Mouse (Mus musculus) embryonic facial prominence, embryonic 15.5 days (tissue): Measurements from ENCODE around the gene Lsm4. TPM values are rescaled to one million over a fixed set of nuclear protein-coding genes. Genes with fewer than 3 reads are reported as not detected.

ENCODE experiments used
- ATAC-seq: fragments of 200-750 bp; cut with Nextera tagmentation; 2 replicates; pipeline ENCODE4 v1.8.0; 2017; ENCODE audit warnings: low read depth, moderate TSS enrichment; ENCODE audit not compliant: insufficient number of reproducible peaks, low FRiP score, low TSS enrichment
- H3K27ac ChIP-seq: fragments of 300-500 bp; sonication (generic); replicated peaks from 2 replicates; pipeline ENCODE4 v1.5.1; 2015; ENCODE audit warnings: mild to moderate bottlenecking, inconsistent platforms
- H3K27me3 ChIP-seq: fragments of 300-500 bp; sonication (generic); 2 replicates; pipeline ENCODE4 v1.6.1; 2015; ENCODE audit warnings: inconsistent platforms
- H3K36me3 ChIP-seq: fragments of 300-500 bp; sonication (generic); 2 replicates; pipeline ENCODE4 v1.6.1; 2015; ENCODE audit warnings: mild to moderate bottlenecking, inconsistent platforms
- H3K4me1 ChIP-seq: fragments of 300-500 bp; sonication (generic); 2 replicates; pipeline ENCODE4 v1.6.1; 2015; ENCODE audit warnings: inconsistent platforms
- H3K4me2 ChIP-seq: fragments of 300-500 bp; sonication (generic); replicated peaks from 2 replicates; pipeline ENCODE4 v1.6.1; 2015; ENCODE audit warnings: mild to moderate bottlenecking, inconsistent platforms
- H3K4me3 ChIP-seq: fragments of 300-500 bp; sonication (generic); replicated peaks from 2 replicates; pipeline ENCODE4 v1.5.1; 2015; ENCODE audit warnings: mild to moderate bottlenecking, inconsistent platforms
- H3K9ac ChIP-seq: fragments of 300-500 bp; sonication (generic); 2 replicates; pipeline ENCODE4 v1.6.1; 2015; ENCODE audit warnings: inconsistent platforms
- H3K9me3 ChIP-seq: fragments of 300-500 bp; sonication (generic); replicated peaks from 2 replicates; pipeline ENCODE4 v1.6.1; 2016; ENCODE audit warnings: inconsistent platforms
- WGBS: fragments of 180-500 bp; shearing (Covaris S2); methylation state at CpG from one replicate; pipeline ENCODE4 v1.1.7; 2015; 5-methylcytosine and 5-hydroxymethylcytosine counted together
- polyA plus RNA-seq: library from polyadenylated mRNA; unstranded; fragments of >200 nt; fragmentation: Nextera tagmentation; extraction: Ambion mirVana; gene quantifications from 2 replicates; pipeline ENCODE4 v1.2.1, GENCODE M21; 2015

The Lsm4 gene
- polyA plus RNA-seq, 1 experiment from 2014 or later, result 243 TPM

GRCm38 (mm10) chr8:70664631-70665030 lies 8.4 kb upstream of the Lsm4 start:
- H3K27me3 ChIP-seq, result no peaks in the 10 kb centered on the region
- no peak for ATAC-seq
- H3K27ac ChIP-seq, result no peak overlapping the region
- no peak overlapping the region for H3K4me3 ChIP-seq
- no peak overlapping the region for H3K9ac ChIP-seq
- peaks cover 13% of the 10 kb centered on the region for H3K4me1 ChIP-seq
- WGBS, result 71% methylated on average over 3 of the region's 3 CpGs
- no peaks in the 10 kb centered on the region for H3K36me3 ChIP-seq
- H3K4me2 ChIP-seq, result no peak overlapping the region
- H3K9me3 ChIP-seq, result no peaks in the 10 kb centered on the region

GRCm38 (mm10) chr8:70665599-70665998 lies 7.4 kb upstream of the Lsm4 start:
- Histone ChIP-seq H3K4me3 (no peak overlapping the region), H3K9me3 (no peaks in the 10 kb centered on the region), H3K27me3 (no peaks in the 10 kb centered on the region), H3K27ac (no peak overlapping the region), H3K9ac (no peak overlapping the region), H3K4me1 (peaks cover 5% of the 10 kb centered on the region; the same call in 1 of the 2 replicates), H3K36me3 (no peaks in the 10 kb centered on the region), H3K4me2 (no peak overlapping the region)
- ATAC-seq, result no peak
- 39% methylated on average over 2 of the region's 2 CpGs for WGBS

GRCm38 (mm10) chr8:70667071-70667470 lies 6.0 kb upstream of the Lsm4 start:
- Histone ChIP-seq H3K9me3 (no peaks in the 10 kb centered on the region), H3K27ac (no peak overlapping the region), H3K4me2 (no peak overlapping the region), H3K4me3 (no peak overlapping the region), H3K9ac (no peak overlapping the region), H3K36me3 (no peaks in the 10 kb centered on the region), H3K4me1 (0 out of 2 replicates have a peak, but pooled peaks cover 6% of the 10 kb centered on the region), H3K27me3 (no peaks in the 10 kb centered on the region)
- no peak for ATAC-seq
- 61% methylated on average over 5 of the region's 5 CpGs for WGBS

GRCm38 (mm10) chr8:70671615-70672324 lies 1.3 kb upstream of the Lsm4 start:
- Histone ChIP-seq H3K9ac (no peak overlapping the region), H3K4me1 (peaks cover 31% of the 10 kb centered on the region), H3K9me3 (no peaks in the 10 kb centered on the region), H3K36me3 (no peaks in the 10 kb centered on the region), H3K4me2 (no peak overlapping the region), H3K4me3 (no peak overlapping the region), H3K27me3 (no peaks in the 10 kb centered on the region), H3K27ac (no peak overlapping the region; the same call in 1 of the 2 replicates)
- no peak for ATAC-seq
- 68% methylated on average over 10 of the region's 10 CpGs for WGBS

GRCm38 (mm10) chr8:70672325-70673078 lies 546 bp upstream of the Lsm4 start:
- Histone ChIP-seq H3K36me3 (0 out of 2 replicates have a peak, but pooled peaks cover 3% of the 10 kb centered on the region), H3K9ac (peak overlapping the region; percentile 33; the same call in 1 of the 2 replicates), H3K27me3 (no peaks in the 10 kb centered on the region), H3K9me3 (no peaks in the 10 kb centered on the region), H3K4me2 (peak overlapping the region; percentile 50), H3K27ac (peak overlapping the region; percentile 96), H3K4me3 (peak overlapping the region; percentile 79), H3K4me1 (peaks cover 27% of the 10 kb centered on the region)
- 41% methylated on average over 19 of the region's 19 CpGs for WGBS
- ATAC-seq, result no peak; the same call in 1 of the 2 replicates

- Histone ChIP-seq H3K27ac (peak overlapping the region; percentile 96), H3K4me3 (peak overlapping the region; percentile 79), H3K27me3 (no peaks in the 10 kb centered on the region), H3K36me3 (peaks cover 19% of the 10 kb centered on the region), H3K9me3 (no peaks in the 10 kb centered on the region), H3K4me1 (peaks cover 27% of the 10 kb centered on the region), H3K4me2 (peak overlapping the region; percentile 63), H3K9ac (peak overlapping the region; percentile 50)
- ATAC-seq, result no peak
- 83% methylated on average over 3 of the region's 3 CpGs for WGBS
Measured at GRCm38 (mm10) chr8:70674109-70674508, 1.1 kb downstream of the Lsm4 start.

GRCm38 (mm10) chr8:70674716-70675115 lies 1.7 kb downstream of the Lsm4 start:
- H3K27me3 ChIP-seq, result no peaks in the 10 kb centered on the region

GRCm38 (mm10) chr8:70675336-70675735 lies 2.3 kb downstream of the Lsm4 start:
- WGBS, result 94% methylated on average over 1 of the region's 1 CpGs
- peak overlapping the region; percentile 96; the same call in 1 of the 2 replicates for H3K27ac ChIP-seq
- ATAC-seq, result no peak

More at GRCm38 (mm10) chr8:70674716-70675115, 1.7 kb downstream of the Lsm4 start:
- H3K27ac ChIP-seq, result peak overlapping the region; percentile 96
- no peak for ATAC-seq
- no peaks in the 10 kb centered on the region for H3K9me3 ChIP-seq
- H3K4me3 ChIP-seq, result peak overlapping the region; percentile 79; the same call in 1 of the 2 replicates
- 0 out of 2 replicates have a peak overlapping the region, but pooled peaks have one; percentile 50 for H3K9ac ChIP-seq
- WGBS, result 60% methylated on average over 4 of the region's 4 CpGs
- H3K36me3 ChIP-seq, result peaks cover 26% of the 10 kb centered on the region
- peak overlapping the region; percentile 63; the same call in 1 of the 2 replicates for H3K4me2 ChIP-seq
- peaks cover 27% of the 10 kb centered on the region for H3K4me1 ChIP-seq

GRCm38 (mm10) chr8:70677451-70678080 lies 4.5 kb downstream of the Lsm4 start:
- no peak for ATAC-seq
- H3K9me3 ChIP-seq, result no peaks in the 10 kb centered on the region
- H3K36me3 ChIP-seq, result peaks cover 30% of the 10 kb centered on the region
- H3K27ac ChIP-seq, result no peak overlapping the region
- no peak overlapping the region for H3K4me3 ChIP-seq
- 91% methylated on average over 15 of the region's 15 CpGs for WGBS
- H3K4me2 ChIP-seq, result no peak overlapping the region
- H3K9ac ChIP-seq, result no peak overlapping the region
- H3K27me3 ChIP-seq, result no peaks in the 10 kb centered on the region
- H3K4me1 ChIP-seq, result peaks cover 33% of the 10 kb centered on the region

More at GRCm38 (mm10) chr8:70675336-70675735, 2.3 kb downstream of the Lsm4 start:
- H3K4me2 ChIP-seq, result no peak overlapping the region
- H3K4me3 ChIP-seq, result no peak overlapping the region
- peaks cover 30% of the 10 kb centered on the region for H3K36me3 ChIP-seq
- peaks cover 27% of the 10 kb centered on the region for H3K4me1 ChIP-seq
- H3K9ac ChIP-seq, result no peak overlapping the region
- no peaks in the 10 kb centered on the region for H3K27me3 ChIP-seq
- H3K9me3 ChIP-seq, result no peaks in the 10 kb centered on the region

GRCm38 (mm10) chr8:70678679-70679078 lies 5.6 kb downstream of the Lsm4 start:
- H3K4me2 ChIP-seq, result no peak overlapping the region
- H3K4me1 ChIP-seq, result peaks cover 33% of the 10 kb centered on the region
- no peak for ATAC-seq
- H3K27me3 ChIP-seq, result no peaks in the 10 kb centered on the region
- H3K9ac ChIP-seq, result no peak overlapping the region
- no peak overlapping the region for H3K4me3 ChIP-seq
- no peak overlapping the region for H3K27ac ChIP-seq
- no peaks in the 10 kb centered on the region for H3K9me3 ChIP-seq
- H3K36me3 ChIP-seq, result peaks cover 30% of the 10 kb centered on the region

GRCm38 (mm10) chr8:70679404-70679803 lies 6.4 kb downstream of the Lsm4 start:
- H3K4me1 ChIP-seq, result peaks cover 30% of the 10 kb centered on the region
- no peaks in the 10 kb centered on the region for H3K9me3 ChIP-seq
- H3K36me3 ChIP-seq, result peaks cover 30% of the 10 kb centered on the region
- no peak overlapping the region; the same call in 1 of the 2 replicates for H3K27ac ChIP-seq
- no peak overlapping the region for H3K4me2 ChIP-seq
- H3K9ac ChIP-seq, result no peak overlapping the region
- no peaks in the 10 kb centered on the region for H3K27me3 ChIP-seq
- WGBS, result 81% methylated on average over 4 of the region's 4 CpGs
- no peak overlapping the region for H3K4me3 ChIP-seq
- no peak for ATAC-seq
